Mouse (Mus musculus) urinary bladder, postnatal 4 days (tissue): ENCODE results near the gene Wdr4.
A peak's percentile ranks its signal among the peaks of the same experiment; 100 is the strongest.
"Not testable (repeated sequence)": the region's sequence is repeated elsewhere in the genome, so short reads cannot be mapped to it uniquely, and the experiment has no call there.

ENCODE experiments used
- DNase-seq, 2 experiments: peaks; one replicate each; pipeline ENCODE4 v3.0.0; 2021 to 2022; ENCODE audit warnings: low spot score in 2 of 2

The Wdr4 gene

DNA sequence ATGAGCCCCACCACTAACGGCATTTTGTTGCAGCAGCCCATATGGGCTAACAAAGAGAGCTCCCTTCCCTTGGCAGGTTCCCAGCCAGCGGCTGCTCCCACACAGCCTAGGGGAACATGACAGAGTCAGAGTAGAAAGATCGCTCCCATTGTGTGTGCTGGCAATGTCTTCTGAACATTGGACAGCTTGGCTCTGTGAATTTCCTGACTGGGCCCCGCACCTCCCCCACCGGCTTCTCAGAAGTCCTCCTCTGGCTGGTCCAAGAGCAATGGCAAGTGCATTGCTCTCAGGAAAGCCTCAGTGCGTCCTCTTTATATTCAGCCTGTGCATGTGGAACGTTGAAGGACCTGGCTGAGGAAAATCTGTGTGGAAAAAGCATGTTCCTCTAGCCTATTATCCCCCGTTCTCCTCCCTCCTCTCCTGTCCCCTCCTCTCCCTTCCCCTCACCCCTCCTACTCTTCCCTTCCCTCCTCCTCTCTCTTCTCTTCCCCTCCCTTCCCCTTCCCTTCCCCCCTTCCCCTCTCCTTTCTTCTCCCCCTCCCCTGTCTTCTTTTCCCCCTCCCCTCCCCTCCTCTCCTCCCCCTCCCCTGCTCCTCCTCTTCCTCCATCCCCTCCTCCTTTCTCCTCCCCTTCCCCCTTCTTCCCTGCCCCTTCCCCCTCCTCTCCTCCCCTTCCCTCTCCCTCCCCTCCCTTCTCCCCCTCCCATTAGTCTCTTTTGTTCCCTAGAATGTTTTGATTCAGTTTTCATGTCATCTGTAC is 16.3 kb upstream of the Wdr4 start:
- DNase-seq = peak; percentile 54 to 69

GRCm38 (mm10) chr17:31535358-31535757 is 15.6 kb upstream of the Wdr4 start:
- DNase-seq = no peak

- not testable (repeated sequence) for DNase-seq
Observed at GRCm38 (mm10) chr17:31532331-31532730, 12.6 kb upstream of the Wdr4 start.

DNA sequence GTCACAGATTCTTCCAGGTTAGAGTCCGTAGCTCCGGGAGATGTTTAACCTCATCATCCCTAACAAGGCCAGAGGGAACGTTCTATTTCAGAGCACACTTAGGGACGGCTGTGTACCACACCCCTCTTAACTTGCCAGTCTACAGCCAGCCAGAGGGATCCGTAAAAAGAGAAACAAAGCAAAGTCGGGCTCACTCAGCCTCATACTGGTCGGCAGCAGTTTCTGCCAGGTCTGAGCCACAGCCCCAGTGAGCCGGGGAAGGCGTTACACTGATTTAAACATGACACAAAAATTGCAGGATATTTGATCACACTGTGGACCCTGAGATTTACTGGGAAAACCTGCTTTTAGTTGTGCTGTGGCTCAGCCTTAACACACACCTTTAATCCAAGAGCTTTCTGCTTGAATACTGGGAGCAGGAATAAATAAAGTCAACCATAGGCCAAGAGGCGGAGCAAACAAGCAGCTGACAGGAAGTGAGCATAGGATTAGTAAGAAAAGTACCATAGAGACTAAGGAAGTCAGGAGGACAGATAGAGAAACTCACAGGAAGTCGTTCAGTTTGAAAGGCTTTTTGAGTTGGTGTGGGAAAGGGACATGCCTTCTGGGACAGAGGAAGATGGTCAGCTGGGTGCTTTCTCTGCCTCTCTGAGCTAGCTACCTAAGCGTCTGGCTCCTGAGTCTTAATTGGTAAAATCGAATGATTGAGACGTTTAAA is 11.8 kb upstream of the Wdr4 start:
- no peak for DNase-seq

DNA sequence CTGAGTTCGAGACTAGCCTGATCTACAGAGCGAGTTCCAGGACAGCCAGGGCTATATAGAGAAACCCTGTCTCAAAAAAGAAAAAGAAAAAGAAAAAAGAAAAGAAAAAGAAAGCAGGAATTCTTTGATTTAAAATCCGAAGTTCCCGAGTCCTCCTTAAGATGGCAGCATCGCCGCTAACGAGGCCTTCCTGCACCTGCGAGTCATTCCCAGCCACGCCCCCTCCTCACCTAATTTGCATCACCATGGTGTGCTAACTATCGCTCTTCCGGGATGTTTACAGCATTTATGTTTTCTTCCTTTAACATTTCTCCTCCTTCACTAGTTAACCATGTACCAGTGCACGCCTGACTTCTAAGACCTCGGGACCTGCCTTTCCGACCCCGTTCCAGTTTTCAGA is 9.5 kb upstream of the Wdr4 start:
- no peak for DNase-seq

GRCm38 (mm10) chr17:31525816-31526215 is 6.0 kb upstream of the Wdr4 start:
- no peak for DNase-seq

DNA sequence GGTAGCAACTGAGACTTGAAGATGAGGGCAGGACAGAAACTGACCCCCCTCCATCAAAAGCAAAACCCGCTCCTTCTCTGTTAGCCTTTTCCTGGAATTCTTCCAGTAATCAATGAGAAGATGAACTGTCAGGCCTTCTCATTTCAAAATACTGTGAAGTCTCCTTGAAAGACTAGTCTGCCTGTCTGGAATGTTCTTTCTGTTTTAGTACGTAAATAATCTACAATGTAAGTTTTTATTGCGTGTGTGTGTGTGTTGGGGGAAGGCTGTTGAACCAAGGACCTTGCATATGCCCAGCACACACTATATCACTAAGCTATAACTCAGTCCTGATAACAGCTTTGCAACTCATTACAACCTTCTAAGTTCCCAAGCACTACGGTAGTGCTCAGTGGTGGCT is 5.3 kb upstream of the Wdr4 start:
- DNase-seq = no peak

DNA sequence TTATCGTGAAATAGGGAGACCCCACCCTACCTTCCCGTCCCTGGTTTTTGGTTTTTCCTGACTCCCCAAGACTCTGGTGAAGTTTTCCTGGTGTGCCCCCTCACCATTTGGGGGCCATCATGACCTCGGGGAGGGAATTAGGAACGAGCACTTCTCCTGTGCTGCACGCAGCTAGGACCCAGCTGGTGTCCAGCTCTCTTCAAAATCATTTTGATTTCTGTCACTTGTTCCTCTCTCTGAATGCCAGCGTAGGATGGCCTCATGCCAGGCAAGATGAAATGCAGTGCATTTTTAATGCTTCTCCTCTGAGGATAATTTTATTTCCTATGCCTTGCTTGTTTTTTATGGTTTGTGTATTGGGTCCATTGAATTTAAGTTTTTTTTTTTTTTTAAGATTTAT is 2.2 kb upstream of the Wdr4 start:
- no peak for DNase-seq

- DNase-seq = peak in 1 of 2 experiments; percentile 53
Observed at GRCm38 (mm10) chr17:31520895-31521294, 1.1 kb upstream of the Wdr4 start.

DNA sequence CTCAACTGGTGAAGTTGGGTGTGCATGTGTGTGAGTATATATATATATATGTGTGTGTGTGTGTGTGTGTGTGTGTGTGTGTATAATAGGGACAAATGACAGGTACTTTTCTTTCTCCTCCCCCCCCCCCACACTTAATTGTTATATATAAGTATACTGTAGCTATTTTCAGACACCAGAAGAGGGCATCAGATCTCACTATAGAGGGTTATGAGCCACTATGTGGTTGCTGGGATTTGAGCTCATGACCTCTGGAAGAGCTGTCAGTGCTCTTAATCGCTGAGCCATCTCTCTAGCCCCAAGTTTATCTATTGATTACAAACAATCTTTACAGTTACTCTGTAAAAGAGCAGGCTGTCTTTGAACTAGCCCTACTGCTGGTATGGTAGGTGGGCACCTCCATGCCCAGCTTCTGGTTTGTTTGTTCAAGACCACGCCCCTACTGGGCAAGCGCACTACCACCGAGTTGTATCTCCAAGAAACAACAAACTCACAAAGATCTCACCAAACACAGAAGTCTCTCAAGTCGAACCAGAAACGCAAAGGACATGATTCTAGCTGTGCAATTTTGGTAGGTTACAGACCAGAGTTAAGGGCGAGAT is 335 bp downstream of the Wdr4 start:
- DNase-seq = no peak

DNA sequence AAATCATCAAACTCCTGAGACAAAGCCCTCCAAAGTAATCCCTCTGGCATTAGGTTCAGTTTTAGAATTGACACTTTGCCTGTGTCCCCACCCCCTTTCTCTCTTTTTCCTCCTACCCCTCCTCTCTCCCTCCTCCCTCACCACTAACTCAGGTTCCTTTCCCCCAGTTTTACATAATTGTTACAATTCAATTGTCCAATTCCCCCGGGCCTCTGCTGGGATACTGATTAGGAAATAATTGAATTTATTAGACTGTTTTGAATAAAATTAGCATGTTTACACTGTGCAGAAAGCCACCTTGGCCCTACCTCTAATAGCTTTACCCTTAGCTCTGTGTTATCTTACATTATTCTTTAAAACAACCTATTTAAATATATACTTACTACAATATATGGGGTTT is 5.1 kb downstream of the Wdr4 start:
- no peak for DNase-seq

GRCm38 (mm10) chr17:31512593-31512992 is 7.2 kb downstream of the Wdr4 start:
- no peak for DNase-seq

- DNase-seq = peak; percentile 80 to 83
Observed at GRCm38 (mm10) chr17:31511792-31512495, 7.8 kb downstream of the Wdr4 start.

- DNase-seq = no peak
Observed at GRCm38 (mm10) chr17:31510944-31511343, 8.8 kb downstream of the Wdr4 start.

GRCm38 (mm10) chr17:31506282-31506681 is 13.5 kb downstream of the Wdr4 start:
- DNase-seq = no peak

DNA sequence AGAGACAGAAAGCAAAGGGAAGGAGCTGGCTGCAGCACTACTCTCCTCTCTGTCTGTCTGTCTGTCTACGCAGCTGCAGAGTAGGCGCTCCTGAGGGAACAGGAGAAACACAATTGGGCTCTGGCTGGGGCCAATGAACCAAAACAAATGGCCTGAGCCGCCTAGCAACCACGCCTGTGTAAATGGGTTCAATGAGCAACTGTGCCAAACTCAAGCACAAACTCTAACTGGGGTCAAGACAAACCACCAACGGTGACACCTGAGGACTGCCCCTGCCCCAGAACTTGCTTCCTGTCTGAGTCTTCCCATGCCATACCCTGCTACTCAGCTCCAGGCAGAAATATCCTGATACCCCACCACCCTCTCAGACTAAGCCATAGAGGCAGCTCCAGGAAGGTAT is 14.8 kb downstream of the Wdr4 start:
- no peak for DNase-seq

GRCm38 (mm10) chr17:31503936-31504335 is 15.8 kb downstream of the Wdr4 start:
- no peak for DNase-seq

DNA sequence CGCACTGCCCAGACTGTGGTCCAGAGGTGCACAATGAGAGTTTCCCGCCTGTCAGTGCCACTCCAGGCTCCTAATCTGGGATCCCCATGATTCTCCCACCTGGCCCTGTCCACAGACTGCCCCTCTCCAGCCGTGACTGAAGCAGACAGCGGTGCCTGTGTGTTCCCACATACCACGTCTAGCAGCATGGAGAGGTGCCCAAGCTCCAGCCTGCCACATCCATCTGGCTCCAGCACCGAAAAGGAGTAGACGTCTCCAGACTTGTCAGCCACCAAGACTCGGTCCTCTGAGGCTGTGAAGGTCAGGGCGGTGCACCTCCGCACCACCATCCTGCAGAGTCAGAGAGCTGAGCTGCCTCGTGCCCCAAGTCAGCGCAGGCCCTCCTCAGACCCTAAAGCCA is 16.4 kb downstream of the Wdr4 start:
- no peak for DNase-seq

- no peak for DNase-seq
Observed at GRCm38 (mm10) chr17:31502261-31502927, 17.4 kb downstream of the Wdr4 start.

GRCm38 (mm10) chr17:31500908-31501307 is 18.9 kb downstream of the Wdr4 start:
- DNase-seq = no peak

DNA sequence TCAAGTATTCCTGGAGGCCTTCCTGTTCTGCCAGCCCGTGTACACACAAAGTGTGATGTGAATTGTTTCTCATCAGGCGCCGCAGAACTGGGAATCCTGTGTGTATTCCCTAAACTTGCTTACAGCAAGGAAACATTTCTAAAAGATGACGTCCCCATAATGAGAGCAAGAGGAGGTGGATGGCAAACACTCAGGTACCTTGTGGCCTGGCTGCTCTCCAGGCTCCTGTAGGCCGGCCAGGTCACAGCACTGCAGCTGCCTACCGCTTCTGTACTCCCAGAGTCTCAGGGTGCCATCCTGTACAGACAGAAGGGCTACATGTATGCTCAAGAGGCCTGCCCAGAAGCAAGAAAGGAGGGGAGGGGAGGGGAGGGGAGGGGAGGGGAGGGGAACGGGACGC is 19.4 kb downstream of the Wdr4 start:
- no peak for DNase-seq

DNA sequence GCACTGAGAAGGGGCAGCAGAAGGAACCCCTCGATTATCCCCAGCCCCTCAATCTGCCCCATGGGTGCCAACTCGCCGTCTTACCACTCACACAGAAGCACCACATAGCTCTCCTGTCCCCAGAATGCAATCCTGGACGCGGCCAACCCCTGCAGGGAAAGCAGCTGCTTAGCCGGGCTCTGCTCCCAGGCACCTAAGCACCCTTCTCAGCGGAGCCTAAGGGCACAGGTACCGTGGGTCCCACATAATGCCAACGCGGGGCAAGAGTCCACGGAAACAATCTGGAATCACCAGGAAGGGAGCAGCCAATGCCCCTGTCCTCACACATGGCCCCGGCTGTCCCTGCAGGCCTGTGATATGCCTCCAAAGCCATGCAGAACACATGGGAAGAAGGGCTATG is 20.1 kb downstream of the Wdr4 start:
- DNase-seq = no peak
